In the genomic region with DNA sequence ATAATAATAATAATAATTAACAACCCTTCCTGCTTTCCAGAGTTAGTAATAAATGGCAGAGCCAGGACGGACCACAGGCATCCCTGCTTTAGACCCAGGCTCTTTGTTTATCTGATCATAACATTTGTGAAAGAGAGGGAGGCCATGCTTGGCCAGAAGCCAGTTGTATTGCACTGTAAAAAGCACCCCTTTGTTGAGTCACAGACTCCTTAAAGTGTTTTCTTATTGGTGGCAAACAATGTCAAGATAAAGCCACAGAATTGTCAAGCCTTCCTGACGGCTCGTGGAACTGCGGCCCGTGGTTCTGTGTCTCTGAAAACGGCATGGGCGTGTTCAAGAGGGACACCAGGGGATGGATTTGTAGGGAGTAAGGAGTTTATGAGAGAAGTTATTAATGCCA, we compare ENCODE assay signal across 1 mouse cellular context.
A peak's percentile ranks its signal among the peaks of the same experiment; 100 is the strongest.
TF ChIP-seq lines count a peak whose summit lies in the region.

No protein-coding gene starts in this region.

TF ChIP-seq in MEL, 35 proteins besides CTCF, POLR2A, EP300 and RAD21 (continued from another document):
- TF ChIP-seq E2F4 (IDR thresholded peaks at IDR 0.05; ENCODE audit: borderline replicate concordance, low read depth, low read length) (no peak), TAL1 (IDR thresholded peaks at IDR 0.05; ENCODE audit: low read length) (no peak), MEF2A (IDR thresholded peaks at IDR 0.05; ENCODE audit: extremely low read depth, insufficient replicate concordance, low read depth, low read length, poor library complexity, severe bottlenecking) (no peak), ZC3H11A (IDR thresholded peaks at IDR 0.05; ENCODE audit: low read depth, low read length) (no peak), TCF12 (IDR thresholded peaks at IDR 0.05; ENCODE audit: low read depth, low read length) (0 out of 2 replicates have a peak, but pooled peaks have one; percentile 8), ETS1 (IDR thresholded peaks at IDR 0.05; ENCODE audit: low read depth, low read length) (peak; percentile 55; the same call in 1 of the 2 replicates), POLR2AphosphoS2 (IDR thresholded peaks at IDR 0.05; ENCODE audit: low read length) (no peak)
TF ChIP-seq in MEL: peak in this region for 7.
